Mouse (Mus musculus): ENCODE results near the gene Slc35e2.

Slc35e2 gene

DNA sequence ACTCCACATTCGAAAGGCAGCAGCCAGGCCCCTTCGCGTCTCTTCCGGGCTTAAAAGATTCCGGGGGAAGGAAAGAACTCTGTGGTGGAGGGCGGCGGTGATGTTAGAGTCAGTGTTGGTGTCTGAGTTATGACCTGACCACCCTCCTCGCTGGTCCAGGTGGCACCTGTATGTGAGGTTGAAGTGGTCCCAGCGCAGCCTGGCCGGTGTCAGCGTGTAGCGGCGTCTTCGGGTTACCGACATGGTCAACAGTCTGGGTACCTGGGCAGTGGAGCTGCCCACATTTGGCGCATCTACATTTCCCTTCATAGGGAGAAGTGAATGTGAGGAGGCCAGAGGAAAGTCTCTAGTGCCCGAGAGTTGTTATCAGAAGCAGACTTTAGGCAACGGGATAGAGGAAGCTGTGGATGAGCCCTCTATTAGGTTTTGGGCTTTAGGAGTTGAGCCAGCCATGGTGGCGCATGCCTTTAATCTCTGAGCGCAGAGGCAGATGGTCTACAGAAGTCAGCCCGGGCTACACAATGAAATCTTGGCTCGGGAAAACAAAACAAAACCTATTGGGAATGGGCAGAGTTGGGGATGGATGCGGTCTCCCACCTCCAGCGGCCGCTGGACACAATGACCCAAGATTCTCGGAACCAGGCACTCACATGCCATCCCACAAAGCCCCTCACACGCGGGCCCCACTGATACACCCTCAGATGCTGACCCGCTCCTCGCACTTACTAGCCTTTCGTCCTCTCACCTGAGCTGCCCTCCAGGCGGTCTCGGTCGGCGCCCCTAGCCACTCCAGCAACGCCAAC, 51.3 kb downstream of the Slc35e2 start:
- Histone ChIP-seq H3K4me3 (replicated peaks; ENCODE audit: low read length) (peak overlapping the region; percentile 80), H3K9me3 (ENCODE audit: low read length) (no peaks in the 10 kb centered on the region), H3K27me3 (ENCODE audit: insufficient read depth, low read length) (peaks cover 27% of the 10 kb centered on the region), H3K4me1 (replicated peaks; ENCODE audit: low read depth, low read length) (peaks cover 83% of the 10 kb centered on the region), H3K36me3 (ENCODE audit: insufficient read depth, low read length) (peaks cover 69% of the 10 kb centered on the region)
- TF ChIP-seq CTCF (conservative IDR thresholded peaks at IDR 0.05; ENCODE audit: low read length) (no peak), NANOG (IDR thresholded peaks at IDR 0.05; ENCODE audit: borderline replicate concordance, low read length) (no peak), POU5F1 (IDR thresholded peaks at IDR 0.05; ENCODE audit: borderline replicate concordance, low read length) (no peak)

- Histone ChIP-seq H3K9me3 (ENCODE audit: low read length) (no peaks in the 10 kb centered on the region), H3K4me1 (replicated peaks; ENCODE audit: low read depth, low read length) (peaks cover 83% of the 10 kb centered on the region), H3K4me3 (replicated peaks; ENCODE audit: low read length) (peak within 1 kb of the TSS; percentile 80), H3K27me3 (ENCODE audit: insufficient read depth, low read length) (peaks cover 27% of the 10 kb centered on the region), H3K36me3 (ENCODE audit: insufficient read depth, low read length) (peaks cover 69% of the 10 kb centered on the region)
- TF ChIP-seq NANOG (IDR thresholded peaks at IDR 0.05; ENCODE audit: borderline replicate concordance, low read length), result no peak
- TF ChIP-seq POU5F1 (IDR thresholded peaks at IDR 0.05; ENCODE audit: borderline replicate concordance, low read length), result no peak
- TF ChIP-seq CTCF (conservative IDR thresholded peaks at IDR 0.05; ENCODE audit: low read length), result no peak
These were observed 51.9 kb downstream of the Slc35e2 start, which contains the start of gene Mmp23 for GRCm38 (mm10) chr4:155653086-155653450. Mmp23 (minus strand) TSS chr4:155653384.

GRCm38 (mm10) chr4:155653451-155654182, 52.4 kb downstream of the Slc35e2 start:
- H3K27me3 ChIP-seq (ENCODE audit: insufficient read depth, low read length), result peaks cover 27% of the 10 kb centered on the region
- TF ChIP-seq NANOG (IDR thresholded peaks at IDR 0.05; ENCODE audit: borderline replicate concordance, low read length), result no peak
- no peak for TF ChIP-seq CTCF (conservative IDR thresholded peaks at IDR 0.05; ENCODE audit: low read length)
- TF ChIP-seq POU5F1 (IDR thresholded peaks at IDR 0.05; ENCODE audit: borderline replicate concordance, low read length), result no peak
- no peaks in the 10 kb centered on the region for H3K9me3 ChIP-seq (ENCODE audit: low read length)

DNA sequence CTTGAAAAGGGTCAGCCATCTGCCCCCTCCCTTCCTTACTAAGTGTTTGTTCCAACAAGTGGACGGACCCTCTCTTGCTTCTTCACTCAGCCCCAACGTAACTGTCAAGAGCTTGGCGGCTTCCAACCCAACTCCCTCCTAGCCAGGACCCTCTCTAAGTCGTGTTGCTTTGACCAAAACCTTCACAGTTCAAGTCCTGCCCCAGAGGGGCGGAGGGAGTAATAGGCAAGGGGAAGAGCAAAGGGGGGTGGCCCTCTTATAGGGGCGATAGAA, 52.9 kb downstream of the Slc35e2 start:
- TF ChIP-seq CTCF (conservative IDR thresholded peaks at IDR 0.05; ENCODE audit: low read length), result no peak
- TF ChIP-seq NANOG (IDR thresholded peaks at IDR 0.05; ENCODE audit: borderline replicate concordance, low read length), result no peak
- no peak for TF ChIP-seq POU5F1 (IDR thresholded peaks at IDR 0.05; ENCODE audit: borderline replicate concordance, low read length)
- peaks cover 85% of the 10 kb centered on the region for H3K4me1 ChIP-seq (replicated peaks; ENCODE audit: low read depth, low read length)
- peaks cover 68% of the 10 kb centered on the region for H3K36me3 ChIP-seq (ENCODE audit: insufficient read depth, low read length)
- no peaks in the 10 kb centered on the region for H3K9me3 ChIP-seq (ENCODE audit: low read length)
- H3K27me3 ChIP-seq (ENCODE audit: insufficient read depth, low read length), result peaks cover 27% of the 10 kb centered on the region
- H3K4me3 ChIP-seq (replicated peaks; ENCODE audit: low read length), result peak overlapping the region; percentile 80

More at GRCm38 (mm10) chr4:155653451-155654182, 52.4 kb downstream of the Slc35e2 start:
- peak overlapping the region; percentile 80 for H3K4me3 ChIP-seq (replicated peaks; ENCODE audit: low read length)
- peaks cover 68% of the 10 kb centered on the region for H3K36me3 ChIP-seq (ENCODE audit: insufficient read depth, low read length)
- peaks cover 83% of the 10 kb centered on the region for H3K4me1 ChIP-seq (replicated peaks; ENCODE audit: low read depth, low read length)

DNA sequence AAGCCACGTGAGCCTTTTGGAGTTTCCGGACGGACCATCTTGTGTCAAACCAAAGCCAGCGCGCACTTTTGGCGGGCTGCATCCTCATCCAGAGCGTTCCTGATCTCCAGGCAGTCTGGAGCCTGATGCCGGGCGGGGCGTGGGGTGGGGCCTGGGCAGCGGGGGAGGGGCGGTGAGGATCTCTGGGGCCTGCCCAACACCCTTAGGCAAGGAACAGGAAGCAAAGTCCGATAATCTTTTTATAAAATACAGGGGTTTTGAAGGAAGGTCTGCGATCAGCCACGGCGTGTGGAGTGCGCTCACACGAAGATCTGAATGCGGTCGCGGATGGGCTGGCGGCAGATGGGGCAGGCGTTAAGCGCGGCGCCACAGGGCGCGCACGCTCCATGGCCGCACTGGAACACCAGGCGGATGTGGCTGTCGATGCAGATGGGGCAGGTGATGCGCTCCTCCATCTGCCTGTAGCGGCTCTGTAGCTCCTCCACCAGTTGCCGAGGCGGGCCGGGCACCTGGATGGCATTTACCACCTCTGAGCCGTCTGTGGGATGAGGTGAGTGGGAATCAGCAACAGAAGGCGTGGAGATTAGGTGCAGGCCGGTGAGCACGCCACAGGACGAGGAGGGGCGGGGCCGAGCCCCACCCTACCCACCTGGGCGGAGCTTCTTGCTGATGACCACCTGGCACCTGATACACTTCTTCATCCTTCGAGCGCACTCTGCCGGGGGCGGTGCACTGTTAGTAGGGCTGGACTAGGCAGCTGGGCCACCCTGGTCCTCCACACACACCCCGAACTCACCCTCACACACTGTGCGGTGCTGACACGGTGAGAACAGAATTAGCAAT, 53.5 kb downstream of the Slc35e2 start:
- Histone ChIP-seq H3K9me3 (ENCODE audit: low read length) (no peaks in the 10 kb centered on the region), H3K4me1 (replicated peaks; ENCODE audit: low read depth, low read length) (peaks cover 85% of the 10 kb centered on the region), H3K27me3 (ENCODE audit: insufficient read depth, low read length) (peaks cover 27% of the 10 kb centered on the region), H3K36me3 (ENCODE audit: insufficient read depth, low read length) (peaks cover 68% of the 10 kb centered on the region), H3K4me3 (replicated peaks; ENCODE audit: low read length) (peak overlapping the region; percentile 80)
- TF ChIP-seq POU5F1 (IDR thresholded peaks at IDR 0.05; ENCODE audit: borderline replicate concordance, low read length), result no peak

DNA sequence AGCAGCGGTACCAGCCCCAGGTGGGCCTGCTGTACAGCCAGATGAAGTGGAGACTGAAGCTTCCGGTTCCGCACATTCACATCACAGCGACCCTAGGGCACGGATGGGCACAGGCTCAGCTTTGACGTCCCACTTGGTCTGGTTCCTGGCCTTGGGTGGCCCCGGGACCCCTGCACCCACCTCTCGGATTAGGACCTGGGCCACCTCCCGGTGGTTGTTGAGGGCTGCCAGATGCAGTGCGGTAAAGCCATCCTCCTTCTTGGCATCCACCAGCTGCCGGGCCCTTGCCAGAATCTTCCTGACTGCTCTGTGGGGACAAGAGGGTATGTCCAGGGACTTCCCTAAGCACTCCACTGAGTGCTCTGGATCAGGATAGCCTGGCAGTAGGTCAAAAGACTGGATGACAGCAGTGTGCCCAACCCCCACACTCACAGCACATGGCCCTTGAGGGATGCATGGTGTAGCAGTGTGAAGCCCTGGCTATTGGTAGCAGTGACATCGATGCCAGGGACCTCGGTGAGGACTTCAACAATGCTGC, 55.1 kb downstream of the Slc35e2 start:
- peaks cover 27% of the 10 kb centered on the region for H3K27me3 ChIP-seq (ENCODE audit: insufficient read depth, low read length)
- H3K36me3 ChIP-seq (ENCODE audit: insufficient read depth, low read length), result peaks cover 68% of the 10 kb centered on the region
- peak overlapping the region; percentile 26 for H3K4me3 ChIP-seq (replicated peaks; ENCODE audit: low read length)
- no peak for TF ChIP-seq NANOG (IDR thresholded peaks at IDR 0.05; ENCODE audit: borderline replicate concordance, low read length)
- no peak for TF ChIP-seq CTCF (conservative IDR thresholded peaks at IDR 0.05; ENCODE audit: low read length)
- TF ChIP-seq POU5F1 (IDR thresholded peaks at IDR 0.05; ENCODE audit: borderline replicate concordance, low read length), result no peak
- peaks cover 71% of the 10 kb centered on the region for H3K4me1 ChIP-seq (replicated peaks; ENCODE audit: low read depth, low read length)
- no peaks in the 10 kb centered on the region for H3K9me3 ChIP-seq (ENCODE audit: low read length)

GRCm38 (mm10) chr4:155658961-155659360, 57.7 kb downstream of the Slc35e2 start:
- H3K36me3 ChIP-seq (ENCODE audit: insufficient read depth, low read length), result peaks cover 85% of the 10 kb centered on the region
- TF ChIP-seq CTCF (conservative IDR thresholded peaks at IDR 0.05; ENCODE audit: low read length) (no peak), NANOG (IDR thresholded peaks at IDR 0.05; ENCODE audit: borderline replicate concordance, low read length) (no peak), POU5F1 (IDR thresholded peaks at IDR 0.05; ENCODE audit: borderline replicate concordance, low read length) (no peak)
- no peaks in the 10 kb centered on the region for H3K9me3 ChIP-seq (ENCODE audit: low read length)

DNA sequence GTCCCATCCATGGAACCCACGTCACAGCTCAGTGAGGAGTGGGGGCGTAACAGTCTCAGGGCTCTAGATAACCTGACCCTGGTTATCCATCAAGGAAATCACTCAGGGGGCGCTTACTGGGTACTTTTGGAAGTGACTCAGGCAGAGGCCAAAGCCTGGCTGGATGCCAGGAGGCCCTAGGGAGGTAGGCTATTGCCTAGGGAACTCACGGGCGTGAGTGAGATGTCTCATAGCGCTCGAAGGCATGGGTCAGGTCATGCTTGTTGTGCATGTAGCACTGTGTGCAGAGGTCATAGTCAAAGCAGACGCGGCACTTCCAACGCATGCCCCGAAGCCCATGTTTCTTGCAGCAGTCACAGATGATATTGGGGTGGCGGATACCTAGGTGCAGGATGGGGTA, 59.4 kb downstream of the Slc35e2 start:
- TF ChIP-seq CTCF (conservative IDR thresholded peaks at IDR 0.05; ENCODE audit: low read length) (no peak), POU5F1 (IDR thresholded peaks at IDR 0.05; ENCODE audit: borderline replicate concordance, low read length) (no peak), NANOG (IDR thresholded peaks at IDR 0.05; ENCODE audit: borderline replicate concordance, low read length) (no peak)
- H3K4me3 ChIP-seq (replicated peaks; ENCODE audit: low read length), result no peak overlapping the region
- peaks cover 51% of the 10 kb centered on the region for H3K4me1 ChIP-seq (replicated peaks; ENCODE audit: low read depth, low read length)
- H3K36me3 ChIP-seq (ENCODE audit: insufficient read depth, low read length), result peaks cover 97% of the 10 kb centered on the region
- no peaks in the 10 kb centered on the region for H3K9me3 ChIP-seq (ENCODE audit: low read length)
- no peaks in the 10 kb centered on the region for H3K27me3 ChIP-seq (ENCODE audit: insufficient read depth, low read length)

More at GRCm38 (mm10) chr4:155658961-155659360, 57.7 kb downstream of the Slc35e2 start:
- peaks cover 3% of the 10 kb centered on the region for H3K27me3 ChIP-seq (ENCODE audit: insufficient read depth, low read length)
- peaks cover 52% of the 10 kb centered on the region for H3K4me1 ChIP-seq (replicated peaks; ENCODE audit: low read depth, low read length)
- no peak overlapping the region for H3K4me3 ChIP-seq (replicated peaks; ENCODE audit: low read length)

Data from E14TG2a.4 (cell line).